Mouse (Mus musculus): Measurements from ENCODE around the gene Prlr. TPM values are rescaled to one million over a fixed set of nuclear protein-coding genes. Genes with fewer than 3 reads are reported as not detected.

Prlr gene
- not detected in 2 replicates for total RNA-seq (2015)
- 0.04 TPM in 1 of 2 replicates, not detected in the other for total RNA-seq (2017)

GRCm38 (mm10) chr15:10177083-10177482 lies at the start of gene Prlr:
Gene Prlr, plus strand, starts transcription at chr15:10177238.
- no peak for ATAC-seq (replicated peaks; ENCODE audit: poor library complexity)

DNA sequence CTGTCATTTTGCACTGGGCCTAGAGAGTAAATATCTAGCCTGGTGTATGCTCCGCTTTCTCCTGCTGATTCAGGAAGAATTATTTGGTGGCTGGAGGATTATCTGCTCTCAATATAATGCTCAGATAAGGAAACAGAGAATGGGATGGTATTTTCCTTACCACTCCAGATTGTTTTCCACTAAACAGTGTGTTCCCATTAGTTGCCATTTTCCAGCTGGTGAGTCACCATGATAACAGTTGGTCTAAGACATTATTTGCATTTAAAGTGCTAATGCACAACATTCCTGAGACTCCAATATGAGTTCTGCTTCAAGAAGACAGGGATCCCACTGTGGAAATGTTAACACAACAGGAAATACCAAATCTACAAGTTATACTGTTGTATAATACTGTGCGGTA lies 43.3 kb upstream of the Prlr start:
- no peak for ATAC-seq (replicated peaks; ENCODE audit: poor library complexity)

DNA sequence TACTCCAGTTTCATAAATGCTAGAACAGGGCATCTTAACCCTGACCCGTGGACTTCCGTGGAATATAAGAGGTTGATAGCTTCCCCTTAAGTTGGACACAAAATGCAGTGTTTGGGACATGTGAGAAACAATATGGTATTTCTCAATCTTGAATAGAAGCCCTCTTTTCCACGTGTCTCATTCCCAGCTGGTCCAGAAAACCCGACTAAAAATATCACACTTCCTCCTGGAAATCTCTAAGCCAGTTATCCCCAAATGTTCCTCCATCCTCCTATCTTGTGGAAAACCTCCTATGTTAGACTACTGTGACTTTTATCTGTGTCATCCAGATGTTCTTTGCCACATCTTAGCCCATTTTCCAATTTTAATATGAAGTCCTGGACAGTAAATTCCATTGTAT lies 42.1 kb upstream of the Prlr start:
- no peak for ATAC-seq (replicated peaks; ENCODE audit: poor library complexity)

- ATAC-seq (replicated peaks; ENCODE audit: poor library complexity), result peak; percentile 74
Measured at GRCm38 (mm10) chr15:10144520-10144919, 32.5 kb upstream of the Prlr start.

GRCm38 (mm10) chr15:10148196-10148595 lies 28.8 kb upstream of the Prlr start:
- ATAC-seq (replicated peaks; ENCODE audit: poor library complexity), result no peak

DNA sequence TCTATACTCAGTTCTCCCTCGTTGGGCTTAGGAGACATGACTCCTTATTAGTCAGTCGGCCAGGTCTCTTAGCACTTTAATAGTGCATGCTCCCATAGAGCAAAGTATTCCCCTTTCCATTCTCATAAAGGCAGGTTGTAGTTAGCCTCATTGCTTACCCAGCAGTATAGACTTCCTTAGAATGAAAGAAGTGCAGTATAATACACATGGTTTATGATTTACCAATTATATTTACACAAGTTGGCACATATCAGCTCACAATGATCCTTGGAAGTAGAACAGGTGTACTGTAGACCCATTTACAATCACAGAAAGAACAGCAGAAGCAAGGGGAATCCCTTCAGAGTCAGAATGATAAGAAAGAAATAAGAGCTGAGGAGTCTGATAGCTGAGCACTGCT lies 16.4 kb upstream of the Prlr start:
- ATAC-seq (replicated peaks; ENCODE audit: poor library complexity), result no peak

- ATAC-seq (replicated peaks; ENCODE audit: poor library complexity), result no peak
Measured at GRCm38 (mm10) chr15:10175078-10175477, 2.0 kb upstream of the Prlr start.

DNA sequence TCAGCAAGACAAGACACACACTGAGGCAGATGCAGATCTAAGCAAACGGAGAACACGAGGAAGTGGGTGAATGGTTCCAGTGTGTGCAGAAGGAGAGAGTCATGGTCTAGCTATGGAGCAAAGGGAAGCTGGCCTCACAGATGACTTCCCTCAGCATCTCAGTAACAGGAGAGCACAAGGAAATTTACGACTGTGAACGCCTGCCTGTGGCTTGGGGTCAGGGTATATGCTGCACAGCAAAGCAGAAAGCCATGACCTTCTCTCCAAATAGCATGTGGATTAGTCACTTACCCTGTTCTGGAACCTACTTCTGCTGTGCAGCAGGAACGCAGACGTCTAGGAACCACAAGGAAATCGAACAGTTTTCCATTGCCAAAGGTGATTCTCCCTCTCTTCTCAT lies 1.4 kb upstream of the Prlr start:
- ATAC-seq (replicated peaks; ENCODE audit: poor library complexity), result no peak

DNA sequence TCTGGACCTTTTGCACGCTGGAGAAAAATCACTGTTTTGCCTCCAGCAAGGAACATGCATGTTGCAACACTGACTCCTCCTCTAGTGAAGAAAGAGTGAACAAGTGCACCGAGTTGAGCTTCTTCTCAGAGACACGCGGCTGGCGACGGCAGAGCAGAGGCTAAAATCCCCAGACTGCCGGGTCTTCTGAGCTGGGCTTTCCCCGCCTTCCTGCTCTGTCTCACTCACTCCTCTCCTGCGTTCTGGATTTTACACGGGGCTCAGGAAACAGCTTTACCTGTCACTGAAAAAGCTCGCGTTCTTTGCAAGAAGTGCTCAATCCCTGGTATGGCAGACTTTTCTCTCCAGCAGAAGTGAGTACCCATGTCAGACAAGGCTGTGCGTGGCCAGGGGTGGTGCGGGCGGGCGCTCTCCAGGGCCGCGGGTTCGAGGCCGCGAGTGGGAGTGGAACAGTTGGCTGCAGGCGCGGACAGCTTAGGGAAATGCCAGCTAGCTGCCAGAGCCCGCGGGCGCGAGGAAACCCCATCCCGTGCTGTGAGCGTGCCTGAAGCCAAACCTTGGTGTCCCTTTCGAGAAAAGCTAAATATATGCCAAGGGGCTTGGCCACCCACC lies 587 bp downstream of the Prlr start:
- peak; percentile 39; the same call in 1 of the 2 replicates for ATAC-seq (replicated peaks; ENCODE audit: poor library complexity)

- 0 out of 2 replicates have a peak, but pooled peaks have one; percentile 17 for ATAC-seq (replicated peaks; ENCODE audit: poor library complexity)
Measured at GRCm38 (mm10) chr15:10178131-10178566, 1.1 kb downstream of the Prlr start.

DNA sequence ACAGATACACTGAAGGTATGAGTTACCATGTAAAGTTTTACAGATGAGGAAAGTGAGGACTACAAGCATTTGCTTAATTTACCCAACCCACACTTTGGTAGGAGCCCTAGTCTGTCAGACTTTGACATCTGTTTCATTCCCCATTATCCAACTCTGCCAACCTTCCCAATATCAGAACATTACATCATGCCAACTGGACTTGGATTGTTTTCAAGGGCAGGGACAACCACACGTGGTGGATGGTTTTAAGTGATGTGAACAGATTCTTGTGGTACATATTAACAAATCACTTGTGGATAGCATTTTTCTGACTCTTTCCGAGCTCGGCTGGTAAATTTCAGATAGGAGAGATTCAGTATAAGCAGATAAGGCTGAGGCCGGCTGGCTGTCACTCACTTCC lies 3.7 kb downstream of the Prlr start:
- no peak for ATAC-seq (replicated peaks; ENCODE audit: poor library complexity)

- ATAC-seq (replicated peaks; ENCODE audit: poor library complexity), result no peak
Measured at GRCm38 (mm10) chr15:10192101-10192630, 15.1 kb downstream of the Prlr start.

DNA sequence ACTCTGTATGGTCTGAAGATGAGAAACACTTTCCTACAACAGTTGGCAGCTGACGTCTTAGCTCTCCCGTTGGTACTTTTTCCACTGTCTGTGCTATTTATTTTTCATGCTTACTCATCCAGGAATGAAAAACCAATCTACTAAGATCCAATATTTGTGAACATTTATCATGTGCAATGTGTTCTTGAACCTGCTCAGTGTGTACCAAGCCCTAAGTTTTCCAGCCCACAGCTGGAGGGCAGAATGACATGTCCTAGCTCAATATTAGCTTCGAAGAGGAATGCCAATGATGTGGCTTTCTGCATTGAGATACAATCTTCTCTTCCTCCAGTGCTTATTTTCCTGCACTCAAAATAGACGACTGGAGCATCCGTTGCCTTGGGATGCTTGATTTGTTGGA lies 24.0 kb downstream of the Prlr start:
- ATAC-seq (replicated peaks; ENCODE audit: poor library complexity), result no peak

- no peak for ATAC-seq (replicated peaks; ENCODE audit: poor library complexity)
Measured at GRCm38 (mm10) chr15:10202504-10203302, 25.7 kb downstream of the Prlr start.

GRCm38 (mm10) chr15:10210261-10210770 lies 33.3 kb downstream of the Prlr start:
- no peak for ATAC-seq (replicated peaks; ENCODE audit: poor library complexity)

- no peak for ATAC-seq (replicated peaks; ENCODE audit: poor library complexity)
Measured at GRCm38 (mm10) chr15:10211992-10212391, 35.0 kb downstream of the Prlr start.

DNA sequence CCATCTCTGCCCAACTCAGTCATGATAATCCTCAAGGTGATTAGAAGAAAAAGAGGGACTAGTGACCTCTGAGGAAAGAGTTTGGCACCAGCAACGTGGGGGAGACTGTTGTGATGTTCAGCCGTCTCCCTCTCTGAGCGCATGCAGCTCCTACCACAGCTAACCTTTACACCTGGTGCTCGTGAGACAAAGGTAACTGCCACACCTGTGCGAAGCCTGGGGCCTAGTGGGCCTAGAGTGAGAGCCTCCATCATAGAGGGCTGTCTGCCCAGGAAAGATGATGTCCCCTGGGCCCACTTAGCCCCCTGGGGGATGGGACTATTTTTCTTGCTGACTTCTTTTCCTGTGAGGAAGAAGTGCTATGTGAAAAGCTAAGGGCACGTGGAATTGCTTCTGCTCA lies 36.2 kb downstream of the Prlr start:
- no peak for ATAC-seq (replicated peaks; ENCODE audit: poor library complexity)

- no peak for ATAC-seq (replicated peaks; ENCODE audit: poor library complexity)
Measured at GRCm38 (mm10) chr15:10213710-10214109, 36.7 kb downstream of the Prlr start.

DNA sequence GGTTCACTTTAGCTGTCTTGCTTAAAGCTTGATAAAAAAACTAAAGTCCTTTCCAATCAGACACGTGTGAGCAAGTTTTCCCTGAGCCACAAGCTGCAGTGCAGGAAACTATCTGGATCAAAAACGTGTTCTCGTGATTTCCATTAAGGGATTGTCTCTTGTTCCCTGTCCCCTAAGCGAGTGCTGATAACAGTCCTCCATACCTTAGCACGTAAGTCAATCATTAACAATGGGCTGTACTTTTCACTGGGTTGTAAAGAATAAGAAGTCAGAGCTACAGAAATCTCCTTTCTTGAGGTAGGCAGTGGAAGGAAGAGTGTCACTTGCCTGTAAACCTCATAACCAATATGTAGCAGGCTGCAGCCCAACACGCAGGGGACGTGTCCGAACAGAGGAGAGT lies 38.7 kb downstream of the Prlr start:
- ATAC-seq (replicated peaks; ENCODE audit: poor library complexity), result no peak

- no peak for ATAC-seq (replicated peaks; ENCODE audit: poor library complexity)
Measured at GRCm38 (mm10) chr15:10216189-10216588, 39.2 kb downstream of the Prlr start.

DNA sequence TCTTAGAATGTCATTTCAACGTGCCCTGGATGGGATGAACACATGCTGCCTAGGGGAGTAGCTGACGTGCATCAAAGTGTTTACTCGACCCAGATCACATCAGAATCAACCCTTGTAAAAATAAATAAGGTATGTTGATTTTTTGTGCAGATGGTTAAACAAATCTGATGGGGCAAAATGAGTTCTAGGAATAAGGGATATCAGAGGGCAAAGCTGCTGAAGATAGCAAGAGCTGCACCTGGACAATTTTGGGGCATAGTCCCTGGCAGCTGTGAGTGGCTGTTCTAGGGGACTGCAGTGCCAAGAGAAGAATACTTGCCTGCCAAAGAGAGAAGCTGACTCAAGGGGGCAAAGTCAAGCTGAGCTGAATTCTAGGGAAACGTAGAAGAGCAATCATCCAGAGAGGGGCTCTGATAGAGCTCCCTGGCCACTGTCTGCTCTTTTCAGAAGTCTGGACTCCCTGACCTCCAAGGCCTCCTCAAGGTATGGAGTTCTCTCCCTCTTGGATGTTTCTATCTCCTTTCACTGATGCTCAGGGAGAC lies 46.6 kb downstream of the Prlr start:
- no peak for ATAC-seq (replicated peaks; ENCODE audit: poor library complexity)

- no peak for ATAC-seq (replicated peaks; ENCODE audit: poor library complexity)
Measured at GRCm38 (mm10) chr15:10225701-10226100, 48.7 kb downstream of the Prlr start.

All from megakaryocyte progenitor cell, adult 5-6 weeks (primary cell).